Mouse (Mus musculus): ENCODE measurements around the gene C1galt1.

The C1galt1 gene

DNA sequence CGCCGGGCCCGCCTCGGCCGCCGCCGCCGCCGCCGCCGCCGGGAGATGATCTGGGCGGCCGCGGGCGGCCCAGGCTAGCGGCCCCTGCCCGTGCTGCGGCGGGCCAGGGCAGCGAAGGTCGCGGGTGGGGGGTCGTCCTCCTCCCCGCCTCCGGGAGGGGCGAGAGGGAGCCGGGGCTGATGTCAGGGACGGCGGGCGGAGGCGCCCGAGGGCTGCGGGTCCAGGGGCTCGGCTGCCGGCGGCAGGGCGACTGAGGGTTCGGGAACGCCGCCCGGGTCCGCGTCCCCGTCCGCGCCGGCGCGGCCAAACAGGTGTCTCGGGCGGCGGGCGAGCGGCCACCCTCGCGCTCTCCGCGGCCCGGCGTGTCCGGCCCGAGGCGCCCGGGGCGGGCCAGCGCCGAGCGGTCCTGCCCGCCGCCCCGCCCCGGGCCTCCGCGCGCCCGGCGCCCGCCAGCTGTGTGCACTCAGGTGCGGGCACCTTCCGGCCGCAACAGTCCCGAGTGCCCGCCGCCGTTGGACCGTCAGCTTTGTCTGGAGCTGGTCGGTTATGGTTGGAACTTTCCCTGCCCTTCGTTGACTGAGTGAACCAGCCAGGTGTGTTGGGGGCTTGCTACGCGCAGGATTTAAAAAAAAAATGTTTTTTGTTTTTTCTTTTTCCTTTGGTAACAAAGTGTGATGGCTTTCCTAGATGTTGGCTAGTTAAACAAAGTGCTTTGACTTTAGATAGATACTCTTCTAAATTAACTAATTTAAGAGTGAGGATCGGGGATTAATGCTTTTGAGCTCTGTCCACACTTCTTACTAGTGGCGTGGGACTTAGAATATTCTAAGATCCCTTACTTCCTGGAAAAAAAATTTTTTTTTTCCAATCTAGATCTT, at the start of gene C1galt1:
TSS of gene C1galt1 (plus strand) at position 41 of the 878 bp plus-strand sequence.
- in situ Hi-C loops (cut with MboI), result no loop called here

GRCm38 (mm10) chr6:7799969-7800368, 44.7 kb upstream of the C1galt1 start:
- in situ Hi-C loops (cut with MboI), result no loop called here

DNA sequence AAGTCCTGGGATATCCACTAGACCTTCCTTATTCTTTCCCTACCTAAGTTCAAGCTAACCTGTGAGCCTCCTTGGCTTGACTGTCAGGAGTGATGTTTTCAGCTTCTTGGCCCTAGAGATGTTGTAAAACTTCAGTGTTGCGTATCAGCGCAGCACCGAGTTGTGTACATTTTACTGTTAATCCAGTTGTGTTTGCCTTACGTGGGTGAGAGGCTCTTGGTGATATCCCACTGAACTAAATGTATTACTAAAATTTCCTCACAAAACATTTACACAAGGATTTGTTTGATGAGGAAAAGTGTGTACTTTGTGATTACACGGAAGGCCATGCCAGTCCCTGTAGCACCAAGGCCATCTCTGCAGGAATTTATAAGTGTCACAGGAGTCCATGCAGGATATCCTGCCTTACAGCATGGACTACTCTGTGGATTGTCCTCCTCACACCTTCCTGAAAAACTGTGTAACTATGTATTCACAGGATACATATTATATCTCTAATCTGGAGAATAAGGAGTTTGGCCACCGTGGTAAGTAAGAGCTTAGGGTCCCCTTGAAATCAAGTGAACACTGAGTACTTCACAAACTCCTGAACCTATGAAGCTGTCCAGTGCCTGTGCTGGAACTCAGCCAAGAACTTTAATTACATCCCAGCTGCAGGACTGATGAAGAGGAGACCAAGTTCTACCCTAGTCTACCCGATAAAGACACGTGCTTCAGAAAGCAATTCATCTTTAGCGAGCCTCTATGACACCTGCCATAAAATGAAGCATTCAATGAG, 40.7 kb upstream of the C1galt1 start:
- in situ Hi-C loops (cut with MboI), result no loop called here

DNA sequence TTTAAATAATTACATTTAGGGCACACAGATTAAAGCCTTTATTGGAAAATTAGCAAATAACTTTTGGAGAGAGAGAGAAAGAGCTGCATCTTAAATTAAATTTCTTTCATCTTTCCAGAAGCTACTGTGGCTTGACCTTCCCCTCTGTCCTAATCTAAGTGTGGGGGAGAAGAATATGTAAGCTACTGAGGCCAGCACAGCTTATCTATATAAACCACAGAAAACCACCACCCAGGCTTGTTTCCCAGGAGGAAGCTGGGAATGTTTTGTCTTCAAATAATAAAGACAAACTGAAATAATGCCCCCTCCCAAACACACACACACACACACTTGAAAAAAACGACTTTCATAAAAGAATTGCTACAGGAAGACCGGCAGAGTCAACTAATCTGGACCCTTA, 30.5 kb upstream of the C1galt1 start:
- in situ Hi-C loops (cut with MboI), result no loop called here

GRCm38 (mm10) chr6:7816233-7816632, 28.4 kb upstream of the C1galt1 start:
- in situ Hi-C loops (cut with MboI), result no loop called here

DNA sequence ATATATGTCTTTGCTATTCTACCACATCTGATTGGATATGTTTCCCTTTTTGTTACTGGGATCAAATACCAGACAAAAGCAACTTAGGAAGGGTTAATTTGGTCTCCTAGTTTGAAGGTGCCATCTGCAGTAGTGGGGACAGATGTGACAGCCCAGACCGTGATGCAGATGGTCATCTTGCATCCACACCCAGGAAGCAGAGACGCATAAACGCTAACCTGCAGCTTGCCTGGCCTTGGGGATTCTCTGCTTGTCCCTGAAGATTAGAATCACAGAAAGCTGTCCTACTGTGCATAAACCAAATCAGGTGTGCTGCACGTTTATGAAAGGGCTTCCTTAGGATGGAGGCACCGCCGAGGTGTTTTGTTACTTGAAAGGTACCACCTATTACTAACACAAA, 22.0 kb upstream of the C1galt1 start:
- in situ Hi-C loops (cut with MboI), result no loop called here

- in situ Hi-C loops (cut with MboI), result no loop called here
These were observed 13.8 kb upstream of the C1galt1 start for GRCm38 (mm10) chr6:7830793-7831192.

GRCm38 (mm10) chr6:7832564-7833175, 12.0 kb upstream of the C1galt1 start:
- in situ Hi-C loops (cut with MboI), result no loop called here

- in situ Hi-C loops (cut with MboI), result no loop called here
These were observed 773 bp upstream of the C1galt1 start for GRCm38 (mm10) chr6:7843726-7844411.

DNA sequence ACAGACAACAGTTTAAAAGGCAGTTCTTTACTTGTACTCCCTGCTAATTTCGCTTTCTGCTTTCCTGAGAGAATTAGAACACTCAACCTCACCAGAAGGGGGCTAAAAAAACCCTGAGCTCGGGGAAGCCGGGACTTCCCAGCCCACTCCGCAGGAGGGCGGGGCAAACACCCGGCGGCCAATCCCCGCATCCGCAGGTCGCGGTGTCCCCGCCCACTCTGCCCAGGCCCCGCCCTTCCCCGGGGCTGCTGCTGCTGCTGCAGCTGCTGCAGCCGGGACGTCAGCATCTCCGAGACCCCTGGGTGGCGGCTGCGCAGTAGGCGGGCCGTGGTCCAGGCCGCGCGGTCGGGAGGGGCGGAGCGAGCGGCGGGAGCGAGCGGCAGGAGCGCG, 235 bp upstream of the C1galt1 start:
- in situ Hi-C loops (cut with MboI), result no loop called here

GRCm38 (mm10) chr6:7845680-7846017, 1.0 kb downstream of the C1galt1 start:
- in situ Hi-C loops (cut with MboI), result no loop called here

DNA sequence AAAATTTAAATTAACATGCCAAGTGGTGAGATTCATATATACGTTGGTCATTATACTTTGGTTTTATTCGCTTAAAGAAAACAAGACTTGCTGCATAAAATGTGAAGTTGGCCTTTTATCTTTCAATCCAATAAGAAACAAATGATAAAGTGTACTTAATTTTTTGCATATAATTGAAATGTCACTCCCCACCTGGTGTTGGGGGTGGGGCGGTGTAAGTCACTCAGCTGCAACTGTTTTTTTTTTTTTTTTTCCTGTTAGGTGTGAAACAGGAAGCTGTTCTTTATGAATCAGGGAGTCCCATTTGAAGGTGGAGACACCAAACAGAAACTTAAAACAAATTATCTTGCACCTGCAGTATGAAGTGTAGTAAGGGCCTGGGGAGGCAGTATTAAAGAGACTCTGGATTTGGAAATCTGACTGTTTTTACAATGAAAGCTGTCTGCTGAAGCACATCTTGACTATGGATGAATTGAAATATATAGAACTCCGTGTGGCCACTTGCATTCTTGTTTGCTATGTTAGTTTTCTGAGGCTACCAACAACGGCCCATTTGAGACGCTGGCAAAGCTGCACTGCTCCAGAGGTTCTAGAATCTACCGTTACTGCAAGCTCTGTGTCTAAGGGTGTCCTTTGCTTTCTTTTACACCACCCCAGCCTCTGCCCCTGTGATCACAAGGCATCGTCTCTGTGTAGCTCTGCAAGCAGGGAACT, 2.2 kb downstream of the C1galt1 start:
- in situ Hi-C loops (cut with MboI), result no loop called here

GRCm38 (mm10) chr6:7847890-7848508, 3.4 kb downstream of the C1galt1 start:
- in situ Hi-C loops (cut with MboI), result no loop called here

GRCm38 (mm10) chr6:7848714-7849113, 4.1 kb downstream of the C1galt1 start:
- in situ Hi-C loops (cut with MboI), result no loop called here

GRCm38 (mm10) chr6:7851036-7851435, 6.4 kb downstream of the C1galt1 start:
- in situ Hi-C loops (cut with MboI), result loop anchor here (25.0 kb wide), 1 partner anchor 886 kb away; no protein-coding TSS in a partner anchor

DNA sequence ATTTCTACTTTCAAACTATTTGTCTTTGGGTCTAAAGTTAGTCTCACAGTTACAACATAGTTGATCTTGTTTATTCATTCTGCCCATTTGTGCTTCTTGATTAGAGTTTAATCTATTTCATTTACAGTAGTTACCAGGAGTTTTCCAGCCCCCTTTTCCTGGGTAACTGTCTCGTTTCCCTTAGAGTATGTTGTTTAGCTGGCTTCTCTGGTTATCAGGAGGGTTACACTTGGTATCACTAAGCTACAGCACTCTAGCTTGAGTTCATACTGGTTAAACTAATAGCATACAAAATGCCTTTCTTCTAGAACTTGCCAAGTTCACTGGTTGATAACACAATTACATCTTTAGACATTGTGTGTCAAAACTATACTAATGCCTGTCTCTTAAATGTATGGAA, 8.3 kb downstream of the C1galt1 start:
- in situ Hi-C loops (cut with MboI), result loop anchor here (25.0 kb wide), 1 partner anchor 884 kb away; no protein-coding TSS in a partner anchor

DNA sequence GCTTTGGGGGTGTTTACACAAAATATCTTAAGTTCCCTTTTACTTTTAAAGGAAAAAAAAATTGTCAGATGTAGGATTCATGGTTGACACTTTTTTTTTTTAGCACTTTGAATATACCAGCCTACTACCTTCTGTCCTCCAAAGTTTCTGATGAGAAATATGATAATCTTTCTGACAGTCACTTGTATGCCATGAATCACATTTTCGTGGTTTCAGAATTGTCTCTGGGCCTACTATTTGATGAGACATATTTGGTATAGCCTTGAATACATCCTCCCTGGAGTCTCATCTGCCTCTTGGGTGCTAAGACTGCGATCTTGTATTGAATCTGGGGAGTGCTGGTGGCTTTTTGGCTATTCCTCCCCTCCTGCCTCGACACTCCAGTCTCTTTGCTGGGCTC, 8.8 kb downstream of the C1galt1 start:
- in situ Hi-C loops (cut with MboI), result loop anchor here (25.0 kb wide), 1 partner anchor 884 kb away; no protein-coding TSS in a partner anchor

- in situ Hi-C loops (cut with MboI), result loop anchor here (25.0 kb wide), 1 partner anchor 881 kb away; no protein-coding TSS in a partner anchor
These were observed 12.1 kb downstream of the C1galt1 start for GRCm38 (mm10) chr6:7856682-7857290.

DNA sequence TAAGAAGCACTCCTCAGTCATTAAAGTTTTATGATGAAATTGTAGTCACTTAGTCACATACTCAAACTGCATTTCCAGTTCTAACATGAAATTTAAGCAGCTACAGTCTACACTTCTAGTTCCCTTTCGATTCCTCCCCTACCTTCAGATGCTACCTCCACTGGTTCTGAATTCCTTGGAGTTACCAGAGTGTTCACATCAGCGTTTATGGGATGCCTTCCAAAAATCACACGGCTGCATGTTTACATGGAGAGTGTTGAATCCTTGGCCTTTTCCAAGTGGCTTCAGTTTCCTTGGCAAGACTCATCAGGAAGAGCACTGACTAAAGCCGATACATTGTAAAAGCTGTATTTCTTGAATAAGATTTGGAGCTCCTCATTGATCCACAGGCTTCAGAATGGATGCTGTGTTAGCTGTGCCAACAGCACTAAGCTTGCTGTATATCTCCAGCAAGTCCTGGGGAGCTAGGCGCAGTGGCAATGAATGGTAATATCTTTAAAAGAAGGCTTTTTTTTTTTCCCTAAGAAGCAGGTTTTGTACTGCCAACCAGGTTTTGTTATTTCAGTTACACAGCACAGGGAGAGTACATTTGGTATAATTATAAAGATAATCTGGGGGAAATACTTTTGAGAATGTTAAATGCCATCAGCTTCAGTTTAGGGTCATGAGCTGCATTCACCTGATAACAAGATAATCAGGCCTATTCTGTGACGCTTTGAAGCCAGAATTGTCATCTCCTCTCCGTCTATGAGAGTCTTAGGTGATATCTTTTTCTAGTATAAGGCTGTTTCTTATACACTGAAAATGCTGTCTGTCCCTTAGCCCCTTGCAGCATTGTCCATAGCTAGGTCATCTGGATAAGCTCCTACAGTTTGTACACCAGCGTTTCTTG, 13.0 kb downstream of the C1galt1 start:
- in situ Hi-C loops (cut with MboI), result loop anchor here (25.0 kb wide), 1 partner anchor 880 kb away; no protein-coding TSS in a partner anchor
